Mouse (Mus musculus) layer of hippocampus, postnatal 10 days (tissue): ENCODE data around the gene Carns1. TPM values are rescaled to one million over a fixed set of nuclear protein-coding genes. Genes with fewer than 3 reads are reported as not detected.

ENCODE experiments used
- DNase-seq, 2 experiments: peaks; one replicate each; pipeline ENCODE4 v3.0.0; 2021; ENCODE audit warnings: low spot score in 2 of 2
- long read RNA-seq: library from polyadenylated mRNA; stranded (forward); transcript quantifications from one replicate; pipeline ENCODE4 v2.0.0, GENCODE M21; 2023
- total RNA-seq, 2 experiments: library from RNA; stranded (reverse); gene quantifications; 2 replicates each; pipeline ENCODE4 v1.2.3; 2021

Gene Carns1
- 1 to 10 TPM; 3.0 to 3.6 TPM for total RNA-seq
- long read RNA-seq, partial matches to known transcripts, result 2 of 6 reads
- long read RNA-seq, other reads (novel, unspliced or antisense), result 2 of 6 reads

DNA sequence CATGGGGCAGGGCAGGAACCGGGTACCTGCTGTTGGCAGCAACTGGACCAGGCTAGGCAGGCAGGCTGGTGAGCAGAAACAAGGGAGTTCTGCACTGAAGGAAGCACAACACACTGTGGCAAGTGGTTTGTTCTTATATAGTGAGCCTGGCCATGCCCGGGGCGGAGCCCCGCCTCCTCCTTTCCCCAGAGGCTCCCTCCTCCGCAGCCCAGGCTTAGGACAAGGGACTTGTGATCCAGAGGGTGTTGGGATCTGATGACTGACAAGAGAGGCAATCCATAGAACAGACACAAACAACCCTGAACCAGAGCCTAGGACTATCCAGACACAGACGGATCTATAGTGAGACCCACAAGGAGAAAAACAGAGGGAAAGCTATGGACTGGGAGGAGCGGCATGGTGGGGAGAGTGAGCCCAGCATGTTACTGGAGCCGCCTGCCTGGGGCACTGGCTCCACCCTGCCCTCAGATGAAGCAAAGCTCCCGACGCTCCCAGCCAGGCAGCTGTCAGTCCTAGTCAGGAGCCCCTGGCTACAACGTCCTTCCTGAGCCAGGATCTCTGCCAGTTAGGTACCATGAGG is at the start of gene Carns1:
TSS of gene Carns1 (minus strand) at position 112 of the 580 bp plus-strand sequence.
- DNase-seq, result no peak

DNA sequence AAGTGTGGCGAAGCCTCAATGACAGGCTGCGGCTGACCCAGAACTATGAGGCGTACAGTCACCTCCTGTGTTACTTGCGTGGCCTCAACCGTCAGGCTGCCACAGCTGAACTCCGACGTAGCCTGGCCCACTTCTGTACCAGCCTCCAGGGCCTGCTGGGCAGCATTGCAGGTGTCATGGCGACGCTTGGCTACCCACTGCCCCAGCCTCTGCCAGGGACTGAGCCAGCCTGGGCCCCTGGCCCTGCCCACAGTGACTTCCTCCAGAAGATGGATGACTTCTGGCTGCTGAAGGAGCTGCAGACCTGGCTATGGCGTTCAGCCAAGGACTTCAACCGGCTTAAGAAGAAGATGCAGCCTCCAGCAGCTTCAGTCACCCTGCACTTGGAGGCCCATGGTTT is 46.9 kb upstream of the Carns1 start:
- DNase-seq, result no peak

DNA sequence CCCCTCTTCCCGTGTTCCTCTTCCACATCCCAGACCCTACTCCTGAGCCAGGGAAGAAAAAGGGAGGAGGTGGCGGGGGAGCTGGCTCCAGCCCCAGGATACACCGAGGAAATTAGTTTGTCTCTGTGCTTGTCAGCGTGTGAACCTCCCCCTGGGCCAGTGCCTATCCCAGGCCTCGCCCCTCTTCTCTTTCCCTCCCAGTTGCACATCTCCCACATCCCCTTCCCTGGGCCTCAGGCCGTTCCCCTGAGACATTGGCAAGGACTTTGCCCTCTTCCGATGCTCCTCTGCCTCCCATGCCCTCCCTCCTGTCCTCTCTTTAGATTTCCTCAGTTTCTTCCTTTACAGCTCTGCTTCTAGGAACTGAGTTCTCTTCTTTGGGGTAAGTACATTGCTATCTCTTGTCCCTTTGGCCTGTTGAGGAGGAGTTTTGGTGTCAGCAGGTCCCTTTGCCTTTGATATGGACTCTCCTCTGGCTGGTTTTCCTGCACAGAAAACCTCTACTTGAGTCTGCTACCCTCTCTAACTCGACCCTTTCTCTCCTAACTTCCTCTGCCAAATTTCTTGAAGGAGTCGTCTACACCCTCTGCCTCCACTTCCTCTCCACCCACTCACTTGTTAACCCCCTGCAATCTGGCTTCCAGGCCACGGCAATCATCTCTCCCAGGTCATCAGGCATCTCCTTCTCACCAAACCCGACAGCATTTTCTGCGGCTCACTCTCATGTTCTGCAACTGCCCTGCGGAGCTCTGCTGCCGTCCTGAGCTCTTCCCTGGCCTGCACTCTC is 45.9 kb upstream of the Carns1 start:
- DNase-seq, result no peak

DNA sequence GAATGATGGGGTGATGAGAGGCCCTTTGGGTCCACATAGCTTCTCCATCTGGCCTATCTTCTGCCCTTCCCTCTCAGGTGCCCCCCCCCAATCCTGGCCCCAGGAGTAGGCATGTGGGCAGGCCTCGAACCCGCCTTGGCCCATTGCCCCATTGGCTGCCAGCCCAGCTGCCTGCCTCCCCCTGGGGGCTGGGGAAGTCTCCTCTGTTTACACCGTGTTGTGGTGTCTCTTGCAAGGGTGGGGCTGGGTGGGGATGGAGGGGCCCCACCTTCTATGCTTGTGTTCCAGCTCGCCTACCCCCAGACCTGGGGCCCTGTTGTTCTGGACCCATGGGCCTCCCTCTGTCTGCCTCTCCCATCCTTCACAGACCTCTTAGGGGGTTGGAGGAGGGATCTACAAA is 45.1 kb upstream of the Carns1 start:
- DNase-seq, result no peak

DNA sequence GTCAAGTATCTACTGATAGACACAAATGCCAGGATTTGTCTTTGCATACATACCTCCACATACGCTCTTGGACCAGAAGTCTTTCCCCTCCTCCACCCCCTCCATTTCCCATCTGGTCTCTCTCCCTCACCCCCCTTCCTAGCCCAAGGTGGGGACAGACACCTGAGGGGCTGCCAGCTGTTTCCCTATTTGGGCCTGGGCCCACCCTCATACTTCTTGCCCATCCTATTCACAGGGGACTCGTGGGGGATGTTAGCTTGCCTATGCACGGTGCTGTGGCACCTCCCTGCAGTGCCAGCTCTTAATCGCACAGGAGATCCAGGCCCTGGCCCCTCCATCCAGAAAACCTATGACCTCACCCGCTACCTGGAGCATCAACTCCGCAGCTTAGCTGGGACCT is 44.7 kb upstream of the Carns1 start:
- DNase-seq, result no peak

DNA sequence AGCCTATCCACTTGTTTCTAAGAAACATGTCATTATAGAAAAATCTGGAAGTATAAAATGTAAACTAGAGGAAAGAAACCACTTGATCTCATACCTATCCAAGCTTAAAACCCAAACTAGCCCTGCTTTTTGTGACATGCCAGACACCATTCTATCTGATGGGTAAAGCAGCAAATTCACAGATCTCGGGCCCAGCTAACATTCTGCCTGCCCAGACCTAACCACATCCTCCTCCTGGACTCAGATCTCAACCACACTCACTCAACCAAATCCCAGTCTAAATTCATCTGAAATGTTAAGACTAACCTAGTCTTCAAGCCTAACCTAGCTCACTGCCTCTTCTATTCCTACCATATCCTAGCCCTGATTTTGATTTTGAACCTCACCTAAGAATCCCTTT is 43.5 kb upstream of the Carns1 start:
- DNase-seq, result no peak

DNA sequence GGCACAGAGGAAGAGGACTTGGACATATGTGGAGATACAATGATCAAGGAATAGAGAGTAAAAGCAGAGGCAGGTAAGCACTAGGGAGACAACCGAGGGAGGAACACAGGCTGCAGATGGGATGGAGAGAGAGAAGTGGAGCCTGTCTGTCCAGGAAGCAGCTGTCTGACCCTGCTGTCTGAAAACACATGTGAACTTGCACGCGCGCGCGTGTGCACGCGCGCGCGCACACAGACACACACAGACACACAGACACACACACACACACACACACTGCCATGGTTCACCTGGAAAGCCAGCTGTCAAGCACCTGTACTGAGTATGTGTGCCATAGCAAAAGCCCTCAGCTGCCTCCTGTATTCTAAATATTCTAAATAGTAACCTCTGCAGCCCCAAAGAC is 43.0 kb upstream of the Carns1 start:
- no peak for DNase-seq

DNA sequence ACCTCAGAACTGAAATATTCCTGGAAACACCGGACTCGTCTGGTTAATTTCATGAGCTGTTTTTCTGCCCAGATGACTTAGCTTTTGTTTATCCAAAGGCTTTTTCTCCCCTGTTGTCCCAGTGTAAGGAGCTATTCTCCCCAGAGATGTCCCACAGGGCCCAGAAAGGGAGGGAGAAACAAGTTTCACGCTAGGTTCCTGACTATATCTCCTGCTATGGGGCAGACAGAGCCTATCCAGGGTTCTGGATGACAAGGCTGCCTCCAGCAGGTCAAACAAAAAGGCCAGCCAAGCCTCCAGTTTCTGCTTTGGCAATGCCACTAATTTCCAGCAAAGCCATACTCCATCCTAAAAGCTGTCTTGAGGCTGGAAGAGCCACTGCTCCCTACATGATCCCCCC is 42.6 kb upstream of the Carns1 start:
- no peak for DNase-seq

DNA sequence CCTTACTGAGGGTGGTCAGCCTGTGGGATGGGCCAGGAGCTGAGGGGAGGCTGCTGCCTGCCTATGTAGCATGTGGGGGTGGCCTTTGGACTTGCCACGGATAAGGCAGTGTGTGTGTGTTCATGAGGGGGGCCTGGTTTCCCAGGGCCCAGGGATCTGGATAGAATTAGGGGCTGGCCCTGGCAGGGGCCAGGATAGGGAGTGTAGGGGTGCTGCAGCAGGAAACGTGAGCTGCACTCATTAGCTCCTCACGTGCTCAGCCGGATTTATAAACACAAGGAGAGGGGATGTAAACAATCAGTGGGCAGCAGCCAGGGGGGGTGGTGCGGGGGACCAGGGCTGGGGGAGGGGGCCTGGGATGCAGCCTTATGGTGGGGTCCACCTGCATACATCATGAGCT is 41.9 kb upstream of the Carns1 start:
- no peak for DNase-seq

DNA sequence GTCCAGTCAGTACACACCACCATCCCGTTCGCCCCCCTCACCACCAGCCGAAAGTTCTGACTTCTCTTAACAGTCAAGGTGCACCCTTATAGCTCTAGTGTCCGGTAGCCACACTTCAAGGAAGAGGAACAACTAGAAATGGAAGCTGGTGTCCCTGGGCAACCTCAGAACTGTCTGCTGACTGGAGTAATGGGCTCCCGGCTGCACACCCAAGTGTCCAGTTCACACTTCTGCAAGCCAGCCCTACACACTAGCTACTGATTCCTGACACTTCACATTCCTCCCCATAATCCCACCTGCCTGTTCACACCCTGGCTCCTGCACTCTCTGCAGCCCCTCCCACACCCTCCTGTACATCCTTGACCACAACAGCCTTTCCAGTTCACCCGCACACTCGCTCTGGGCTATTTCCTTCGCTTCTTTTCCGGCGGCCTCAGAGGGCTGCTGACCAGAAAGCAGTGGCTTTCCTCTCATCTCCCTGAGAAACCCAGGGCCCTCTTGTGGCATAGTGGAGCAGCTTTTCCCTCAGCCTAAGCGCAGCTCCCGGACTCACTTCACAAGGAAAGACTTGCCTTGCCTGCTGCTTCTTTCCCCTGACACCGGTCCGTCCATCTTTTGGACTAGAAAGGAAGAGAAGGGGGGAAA is 40.9 kb upstream of the Carns1 start:
- DNase-seq, result no peak

DNA sequence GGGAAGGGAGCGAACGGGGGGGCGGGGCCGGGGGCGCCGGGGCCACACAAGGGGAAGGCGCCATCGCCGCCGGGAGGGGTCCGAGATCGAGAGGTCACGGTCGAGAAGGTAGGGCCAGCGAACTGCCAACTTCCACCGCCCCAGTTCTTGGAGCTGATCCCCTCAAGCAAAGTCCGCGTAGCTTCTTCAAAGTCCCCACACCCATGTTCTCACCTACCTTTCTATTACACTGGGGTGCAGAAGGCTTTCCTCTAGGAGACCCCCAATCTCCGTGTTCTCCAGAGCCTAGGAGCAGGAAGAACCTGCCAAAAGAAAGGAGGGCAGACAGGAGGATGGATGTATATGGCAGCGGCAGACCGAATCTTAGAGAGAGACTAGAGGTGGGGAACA is 40.2 kb upstream of the Carns1 start:
- no peak for DNase-seq

DNA sequence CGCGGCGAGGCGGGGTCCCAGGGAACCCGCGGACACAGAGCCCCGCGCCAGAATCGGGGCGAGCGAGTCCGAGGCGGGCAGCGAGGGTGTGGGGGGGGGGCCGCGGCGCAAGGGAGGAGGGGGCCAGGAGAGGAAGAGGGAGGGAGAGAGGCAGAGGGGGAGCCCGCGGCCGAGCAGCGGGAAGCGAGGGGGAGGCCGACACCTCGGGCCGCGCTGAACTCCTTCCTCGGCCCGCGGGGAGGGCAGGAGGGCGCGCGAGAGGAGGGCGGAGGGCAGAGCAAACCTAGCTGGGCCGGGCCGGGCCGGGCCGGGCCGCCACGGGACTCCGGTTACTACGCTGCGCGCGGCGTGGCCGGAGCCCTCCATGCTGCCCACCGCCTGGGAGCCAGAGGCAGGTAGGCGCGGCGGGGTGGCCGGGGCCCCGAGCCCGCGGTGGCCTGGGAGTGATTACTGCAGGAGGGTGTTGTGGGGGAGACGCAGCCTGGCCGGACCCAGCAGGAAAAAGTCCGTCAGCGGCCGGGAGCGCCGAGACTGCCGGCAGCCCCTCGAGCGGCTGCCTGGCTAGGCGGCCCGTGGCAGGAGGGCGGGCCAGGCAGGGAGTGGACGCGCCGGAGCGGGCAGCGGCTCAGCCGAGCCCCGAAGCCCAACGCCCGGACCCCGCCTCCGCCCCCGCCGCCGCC is 39.6 kb upstream of the Carns1 start:
- DNase-seq, result no peak

DNA sequence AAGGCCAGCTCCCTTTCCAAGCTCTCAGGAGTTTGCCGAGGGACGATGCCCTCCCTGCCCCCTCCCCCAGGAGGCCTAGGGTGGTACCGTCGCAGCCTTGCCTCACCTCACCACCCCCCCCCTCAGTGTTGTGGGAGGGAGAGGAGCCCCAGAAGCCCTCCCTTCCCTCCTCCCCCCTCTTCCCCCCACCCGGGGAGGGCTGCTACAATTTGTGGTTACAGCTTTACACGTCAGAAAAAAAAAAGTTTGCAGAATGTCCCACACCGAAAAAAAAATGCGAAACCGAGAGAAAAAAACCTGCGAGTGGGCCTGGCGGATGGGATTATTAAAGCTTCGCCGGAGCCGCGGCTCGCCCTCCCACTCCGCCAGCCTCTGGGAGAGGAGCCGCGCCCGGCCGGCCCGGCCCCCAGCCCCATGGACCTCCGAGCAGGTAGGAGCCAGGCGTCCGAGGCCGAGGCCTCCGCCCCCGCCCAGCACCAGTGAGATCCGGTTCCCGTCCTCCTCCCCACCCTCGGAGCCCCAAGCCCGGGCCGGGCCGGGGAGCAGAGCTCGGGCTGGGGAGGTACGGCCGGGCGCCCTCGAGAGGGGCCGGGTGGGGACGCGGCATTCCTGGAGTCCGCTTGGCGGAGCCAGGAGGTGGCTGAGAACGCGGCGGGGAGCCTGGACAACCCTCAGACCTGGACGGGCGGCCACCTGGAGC is 38.9 kb upstream of the Carns1 start, which contains the start of the genes Clcf1 and AC109138.7:
TSS of gene Clcf1 (plus strand) at position 168 of the 700 bp plus-strand sequence.
TSS of gene AC109138.7 (plus strand) at position 287 of the 700 bp plus-strand sequence.
- DNase-seq, result no peak

DNA sequence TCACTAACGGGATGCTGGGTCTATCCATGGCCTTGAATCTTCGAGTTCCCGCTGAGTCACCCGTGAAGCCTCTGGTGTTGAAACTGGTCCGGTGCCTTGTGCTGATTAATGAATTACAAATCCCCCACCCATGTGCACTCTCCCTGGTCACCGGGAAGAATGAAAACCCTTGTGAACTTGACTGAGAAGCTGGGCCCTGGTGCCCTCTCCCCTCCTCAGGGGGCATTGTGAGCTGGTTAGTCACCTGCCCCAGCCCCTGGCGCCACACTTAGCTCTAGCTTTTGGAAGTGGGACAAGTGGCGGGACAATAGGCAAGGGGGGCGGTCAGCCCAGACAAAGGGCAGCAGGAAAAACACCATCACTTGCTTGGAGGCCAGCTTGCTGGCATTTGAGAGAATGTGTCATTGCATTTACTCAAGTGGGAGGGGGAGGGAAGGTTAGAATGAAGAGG is 38.3 kb upstream of the Carns1 start:
- no peak for DNase-seq

DNA sequence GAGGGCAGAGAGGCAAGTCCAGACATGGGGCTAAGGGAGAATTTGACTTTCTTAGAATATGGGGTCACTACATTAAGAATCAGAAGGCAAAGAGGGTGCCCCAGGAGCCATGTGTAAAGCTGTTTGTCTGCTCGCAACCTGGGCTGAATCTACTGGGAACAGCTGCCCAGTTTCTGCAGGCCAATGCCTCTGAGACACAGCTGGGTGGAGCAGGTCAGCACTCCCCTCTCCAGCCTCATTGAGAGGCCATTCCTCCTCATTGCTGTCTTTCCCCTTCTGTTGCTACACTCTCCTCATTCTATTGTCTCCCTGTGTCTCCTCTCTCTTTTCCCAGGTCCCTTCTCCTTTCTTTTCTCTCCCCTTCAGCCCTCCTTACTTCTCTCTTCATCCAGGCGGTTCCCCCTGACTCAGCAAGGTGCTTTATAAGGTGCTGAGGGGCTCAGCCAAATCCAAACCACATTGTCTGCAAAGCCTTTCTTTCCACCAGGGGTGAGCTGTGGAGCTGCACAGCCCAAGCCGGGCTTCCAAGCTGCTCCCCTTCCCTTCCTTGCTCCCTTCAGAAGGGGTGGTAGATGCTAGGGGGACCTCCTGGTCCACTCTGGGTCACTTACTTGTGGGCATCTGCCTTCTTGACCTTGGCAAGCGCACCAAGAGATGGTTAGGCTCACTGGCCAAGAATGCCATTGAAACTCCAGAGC is 36.8 kb upstream of the Carns1 start:
- no peak for DNase-seq

DNA sequence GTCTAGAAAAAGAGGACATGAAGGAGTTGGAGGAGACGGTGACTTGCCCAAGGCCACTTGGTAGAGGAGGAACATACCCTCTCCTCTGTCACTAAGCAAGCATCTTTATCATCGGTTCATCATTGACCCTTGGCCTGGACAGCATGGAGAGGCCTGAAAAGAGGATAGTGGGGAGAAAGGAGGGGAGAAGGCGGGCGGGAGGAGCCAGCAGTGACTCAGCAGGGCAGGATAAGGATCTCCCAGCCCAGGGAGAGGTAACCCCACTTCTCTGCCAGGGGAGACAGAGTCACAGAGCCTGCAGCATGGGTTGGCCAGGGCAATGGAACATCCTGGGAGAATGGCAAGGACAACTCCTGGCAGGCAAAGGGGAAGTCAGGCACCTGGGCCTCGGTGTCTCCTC is 33.3 kb upstream of the Carns1 start:
- no peak for DNase-seq

DNA sequence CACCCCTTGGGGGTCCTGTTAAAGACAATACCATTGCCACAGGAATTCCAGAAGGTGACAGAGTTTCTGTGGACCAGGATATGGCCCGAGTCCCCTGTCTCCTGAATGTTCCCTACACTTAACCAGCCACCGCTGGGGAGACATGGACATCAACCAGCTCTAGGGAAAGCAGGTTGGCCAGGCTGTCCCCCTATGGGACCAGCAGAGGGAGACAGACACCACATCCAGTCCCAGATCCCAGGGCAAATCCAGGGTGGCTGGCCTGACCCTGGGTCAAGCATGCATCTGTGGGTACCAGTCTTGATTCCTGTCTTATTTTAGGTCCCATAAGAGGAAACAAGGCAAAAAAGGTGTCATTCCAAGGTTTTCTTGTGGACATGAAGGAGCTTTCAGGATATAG is 31.7 kb upstream of the Carns1 start:
- DNase-seq, result peak; percentile 67 to 75

DNA sequence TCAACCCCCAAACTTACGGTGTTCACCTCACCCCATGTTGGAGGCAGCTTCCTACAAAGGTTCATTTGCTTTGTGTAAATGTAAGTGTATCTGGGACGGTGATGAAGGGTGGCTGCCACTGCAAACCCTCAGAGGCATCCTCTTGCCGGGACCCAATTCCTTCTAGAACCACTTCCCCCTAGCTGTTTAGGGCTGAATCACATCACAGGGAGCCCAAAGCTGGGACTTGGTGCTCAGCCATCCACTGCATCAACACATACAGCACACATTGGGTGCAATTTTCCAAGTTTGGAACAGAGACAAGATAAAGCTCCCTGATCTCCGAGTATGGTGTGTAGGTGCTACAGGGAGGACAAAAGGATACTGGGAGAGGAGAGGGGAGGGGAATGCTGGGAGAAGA is 29.6 kb upstream of the Carns1 start:
- DNase-seq, result no peak

DNA sequence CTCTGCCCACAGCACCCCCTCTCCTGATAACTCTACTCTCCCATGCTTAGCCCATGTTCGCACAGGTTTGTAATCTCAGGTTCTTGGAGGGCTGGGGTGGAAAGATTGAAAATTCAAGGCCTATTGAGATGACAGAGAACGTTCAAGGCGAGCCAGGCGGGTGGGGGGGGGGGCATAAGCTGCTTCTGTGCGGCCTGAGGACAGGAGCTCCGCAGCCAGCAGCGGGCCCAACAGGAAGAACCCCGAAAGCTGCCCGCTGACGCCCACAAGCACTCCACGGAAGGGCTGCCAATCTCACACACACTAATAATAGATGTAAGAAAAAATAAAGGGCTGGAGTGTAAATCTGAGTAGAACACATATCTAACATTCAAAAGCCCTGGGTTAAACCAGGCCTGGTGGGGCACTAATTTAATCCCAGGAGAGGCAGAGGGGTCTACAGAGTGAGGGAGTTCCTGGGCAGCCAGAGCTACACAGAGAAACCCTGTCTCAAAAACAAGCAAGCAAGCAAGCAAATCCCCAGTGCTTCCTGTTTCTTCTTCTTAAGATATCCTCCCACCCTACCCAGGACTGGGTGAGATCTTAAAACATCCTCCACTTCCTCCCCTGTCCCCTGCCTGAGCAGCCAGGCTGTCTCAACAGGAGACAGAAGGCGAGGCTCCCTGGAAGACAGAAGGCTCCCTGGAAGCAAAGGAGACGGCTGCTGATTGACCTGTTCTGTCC is 28.5 kb upstream of the Carns1 start:
- DNase-seq, result no peak

DNA sequence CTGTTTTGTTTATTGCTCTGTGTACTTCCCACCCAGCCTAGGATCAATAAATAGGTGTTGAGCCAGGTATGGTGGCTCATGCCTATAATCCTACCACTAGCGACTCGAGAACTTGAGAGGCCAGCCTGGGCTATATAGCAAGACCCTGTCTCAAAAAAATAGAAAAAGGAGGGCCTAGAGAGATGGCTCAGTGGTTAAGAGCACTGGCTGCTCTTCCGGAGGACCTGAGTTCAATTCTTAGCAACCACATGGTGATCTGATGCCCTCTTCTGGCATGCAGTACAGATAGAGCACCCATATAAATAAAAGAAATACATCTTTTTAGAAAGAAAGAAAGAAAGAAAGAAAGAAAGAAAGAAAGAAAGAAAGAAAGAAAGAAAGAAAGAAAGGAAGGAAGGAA is 27.9 kb upstream of the Carns1 start:
- no peak for DNase-seq
